Mouse (Mus musculus): ENCODE results near the gene Defb47.

The Defb47 gene

DNA sequence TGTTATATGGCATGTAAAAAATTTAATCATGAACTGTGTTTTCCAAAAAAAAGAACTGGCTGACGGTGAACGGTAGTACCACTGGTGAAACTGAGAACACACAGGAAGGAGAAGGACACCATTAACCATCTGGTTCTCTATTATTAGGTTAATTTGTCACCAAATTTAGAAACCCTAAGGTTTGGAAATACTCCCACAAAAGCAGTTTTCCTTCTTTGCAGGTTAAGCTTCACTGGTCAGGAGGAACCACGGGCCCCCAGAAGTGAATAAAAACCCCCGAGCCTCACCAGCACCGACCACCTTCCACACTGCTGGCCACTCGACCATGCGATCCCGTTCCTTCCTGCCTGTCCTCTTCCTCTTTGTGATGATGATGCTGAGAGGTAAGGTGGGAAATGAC is at the start of gene Defb47:
Gene Defb47, plus strand, starts transcription at position 301 of the 400 bp plus-strand sequence.
- no peak for DNase-seq (ENCODE audit: extremely low spot score)

DNA sequence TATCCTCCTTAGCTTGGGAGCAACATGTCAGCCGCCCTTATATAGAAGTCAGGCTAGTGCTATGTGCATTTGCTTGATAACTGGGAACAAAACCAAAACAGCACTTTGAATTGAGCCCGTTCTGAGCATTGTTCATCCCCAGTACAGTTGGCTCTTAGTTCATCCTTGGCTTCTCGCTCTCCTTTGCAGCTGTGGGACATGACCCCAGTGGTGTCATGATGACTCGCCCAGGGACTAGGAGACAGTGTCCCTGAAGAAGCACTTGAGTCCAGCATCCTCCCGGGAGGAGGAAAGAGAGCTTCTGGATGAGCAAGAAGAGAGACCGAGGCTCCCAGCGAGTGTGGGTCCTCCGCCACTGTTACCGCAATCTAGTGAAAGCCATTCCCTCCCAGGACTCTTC is 41.8 kb upstream of the Defb47 start:
- no peak for DNase-seq (ENCODE audit: extremely low spot score)

DNA sequence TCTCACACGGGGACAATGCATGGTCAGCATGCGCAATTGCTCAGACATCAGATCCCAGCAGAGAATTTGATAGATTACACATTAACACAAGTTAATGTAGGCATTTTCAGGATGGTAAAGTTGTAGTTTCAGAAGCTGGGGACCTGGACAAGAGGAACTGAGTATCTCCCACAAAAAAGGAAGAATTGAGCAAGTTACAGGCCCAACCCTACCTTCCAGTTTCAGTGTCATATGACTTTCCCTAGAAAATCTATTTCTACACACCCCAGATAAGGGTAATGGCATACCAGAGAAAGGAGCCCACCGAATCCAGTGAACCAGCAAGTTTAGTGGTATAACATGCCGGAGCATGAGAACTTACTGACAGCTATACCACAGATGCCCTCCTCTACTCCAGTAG is 34.2 kb upstream of the Defb47 start:
- DNase-seq (ENCODE audit: extremely low spot score) = no peak

DNA sequence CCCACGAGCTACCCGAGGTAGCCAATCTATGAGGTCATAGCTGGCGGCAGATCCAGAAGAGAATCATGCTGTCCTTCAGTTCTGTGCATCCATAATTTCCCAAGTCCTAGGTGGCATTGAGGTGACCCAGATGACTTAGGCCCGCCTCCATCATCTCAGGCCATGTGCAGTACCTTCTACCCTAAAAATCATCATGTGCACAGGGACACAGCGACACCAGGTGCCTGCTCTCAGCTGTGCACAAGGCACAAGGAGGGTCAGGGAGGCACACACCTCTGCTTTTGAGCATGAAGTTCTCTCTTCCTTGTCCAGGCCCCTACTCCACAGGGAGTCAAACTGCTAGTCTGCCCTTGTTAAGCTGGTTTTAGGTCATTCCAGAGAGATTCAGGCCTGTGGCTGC is 32.5 kb upstream of the Defb47 start:
- DNase-seq (ENCODE audit: extremely low spot score) = no peak

DNA sequence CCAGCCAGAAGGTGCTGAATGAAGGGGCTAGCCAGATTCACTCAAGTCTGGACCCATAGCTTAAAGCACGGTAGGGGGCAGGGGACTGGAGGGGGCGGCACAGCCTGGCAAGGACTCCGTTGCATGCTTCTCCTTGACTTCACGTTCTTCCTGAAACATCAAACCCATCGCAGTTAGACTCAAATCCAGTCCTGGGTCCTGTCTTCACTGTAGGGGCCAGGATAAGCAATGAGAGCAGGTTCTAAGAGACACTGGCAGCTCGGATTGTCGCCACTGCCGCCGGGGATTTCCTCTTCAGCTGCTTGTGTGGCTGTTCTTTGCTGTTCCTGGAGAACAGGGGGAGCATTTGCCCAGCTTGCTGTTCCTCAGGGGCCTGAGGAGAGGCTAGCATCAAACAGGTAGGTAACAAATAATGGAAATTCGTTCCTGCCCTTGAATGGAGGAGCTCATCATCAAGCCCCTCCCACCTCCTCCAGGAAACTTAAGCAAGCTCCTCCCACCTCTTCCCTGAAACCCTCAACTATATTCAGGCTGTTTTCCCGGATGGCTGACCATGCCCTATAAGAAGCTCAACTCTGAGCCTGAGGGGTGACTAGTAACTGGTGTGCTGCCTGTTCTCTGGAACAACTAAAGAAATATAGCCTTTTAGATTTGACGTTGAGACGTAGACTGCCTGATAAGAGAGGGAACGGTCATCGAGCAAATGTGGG is 31.9 kb upstream of the Defb47 start:
- peak; percentile 43 for DNase-seq (ENCODE audit: extremely low spot score)

DNA sequence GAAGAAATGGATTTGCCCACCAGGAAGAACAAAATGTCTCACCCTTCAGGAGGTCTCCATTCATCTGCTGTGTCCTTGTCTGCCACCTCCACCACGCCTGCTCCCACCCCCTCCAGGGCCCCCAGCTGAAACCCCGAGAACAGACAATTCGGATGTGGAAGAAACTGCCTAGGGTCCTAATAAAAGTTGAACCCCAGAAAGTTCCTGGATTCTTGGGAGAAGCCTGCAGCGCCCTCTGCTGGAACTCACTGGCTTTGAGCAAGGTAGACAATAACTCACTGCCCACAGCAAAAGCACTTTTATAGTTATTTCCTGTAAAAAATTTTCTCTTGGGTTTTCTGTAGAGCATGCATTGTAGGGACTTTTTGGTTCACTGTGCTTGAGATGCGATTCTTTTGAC is 22.8 kb upstream of the Defb47 start:
- DNase-seq (ENCODE audit: extremely low spot score) = peak; percentile 65

DNA sequence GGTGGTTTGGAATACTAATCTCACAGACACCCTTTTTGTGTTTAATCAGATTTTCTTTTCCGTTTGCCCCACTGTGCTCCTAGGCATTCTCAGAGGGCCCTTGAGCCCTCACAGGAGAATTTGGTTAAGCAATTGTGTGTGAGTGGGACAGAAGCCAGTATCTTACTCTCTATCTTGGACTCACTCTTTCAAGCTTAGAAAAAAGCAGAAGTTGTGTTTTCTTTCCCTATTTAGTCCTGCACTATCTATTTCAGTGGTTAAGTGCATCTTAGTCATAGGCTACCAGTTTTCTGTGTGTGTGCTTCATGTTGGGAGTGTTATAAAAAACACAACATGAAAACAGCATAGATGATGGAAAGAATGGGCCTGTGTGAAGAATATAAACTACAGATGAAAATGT is 18.1 kb upstream of the Defb47 start:
- no peak for DNase-seq (ENCODE audit: extremely low spot score)

DNA sequence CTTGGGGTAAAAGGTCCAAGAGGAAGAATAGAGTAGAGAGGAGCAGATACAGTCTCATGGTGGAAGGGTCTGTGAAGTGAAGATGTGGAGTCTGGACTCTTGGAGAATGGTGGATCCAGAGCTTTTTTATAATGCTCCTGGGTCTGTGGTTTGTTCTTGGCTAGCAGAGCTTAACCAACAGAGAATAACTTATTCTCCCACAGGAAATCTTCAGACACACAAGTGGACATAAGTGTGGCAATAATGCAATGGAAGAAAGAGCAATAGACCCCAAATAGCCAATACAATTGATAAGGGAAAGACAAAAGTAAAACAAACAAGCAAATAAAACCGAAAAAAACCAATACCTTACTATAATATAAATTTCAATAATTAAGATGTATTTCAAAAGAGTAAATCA is 13.5 kb upstream of the Defb47 start, which contains the start of gene Defb48:
Gene Defb48, minus strand, starts transcription at position 101 of the 400 bp plus-strand sequence.
- DNase-seq (ENCODE audit: extremely low spot score) = no peak

DNA sequence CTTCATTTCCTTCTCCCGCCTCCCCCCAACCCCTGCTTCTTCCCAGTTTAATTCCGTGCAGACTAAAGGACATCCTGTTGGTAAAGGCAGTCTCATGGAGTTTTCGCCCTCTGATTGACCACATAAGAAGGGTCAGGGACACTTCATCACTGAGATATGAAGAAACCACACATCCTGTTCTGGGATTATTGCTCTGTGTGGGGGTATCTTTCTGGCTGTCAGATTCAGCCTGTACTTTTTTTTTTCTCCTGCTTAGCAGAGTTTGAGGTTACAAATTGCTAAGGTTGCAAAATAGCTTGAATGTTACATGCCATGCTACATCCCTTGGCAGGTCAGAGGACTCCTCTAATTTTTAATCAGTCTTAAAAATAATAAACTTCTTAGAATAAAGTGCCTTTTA is 6.6 kb upstream of the Defb47 start:
- DNase-seq (ENCODE audit: extremely low spot score) = no peak

DNA sequence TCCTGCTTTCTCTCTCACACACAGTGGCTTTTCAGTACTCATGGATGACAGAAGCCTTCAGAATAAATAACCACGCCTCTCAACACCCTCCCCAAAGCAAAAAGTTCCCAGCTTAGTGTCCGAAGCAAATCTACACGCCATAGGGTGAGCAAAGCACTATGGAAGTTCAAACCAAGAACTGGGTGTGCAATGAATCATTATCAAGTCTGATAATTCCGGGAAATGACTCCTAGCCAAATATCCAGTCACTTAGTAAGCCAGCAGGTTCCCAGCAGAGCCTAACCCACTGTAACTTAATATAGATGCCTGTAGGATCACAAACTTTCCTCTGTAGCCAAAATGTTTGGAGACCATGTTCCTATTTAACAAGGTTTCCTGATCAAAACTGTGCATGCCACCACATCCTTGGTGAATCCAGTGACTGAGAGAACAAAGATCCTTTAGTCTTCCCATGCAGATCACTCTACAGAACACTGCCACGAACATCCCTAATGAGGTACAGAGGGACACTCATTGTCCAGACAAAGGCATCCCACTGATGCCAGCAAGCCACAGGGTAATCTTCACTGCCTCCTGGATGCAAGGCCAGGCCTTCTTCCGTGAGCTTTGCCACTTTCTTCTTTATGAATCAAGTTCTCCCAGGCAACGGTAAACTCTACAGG is 5.9 kb upstream of the Defb47 start:
- no peak for DNase-seq (ENCODE audit: extremely low spot score)

DNA sequence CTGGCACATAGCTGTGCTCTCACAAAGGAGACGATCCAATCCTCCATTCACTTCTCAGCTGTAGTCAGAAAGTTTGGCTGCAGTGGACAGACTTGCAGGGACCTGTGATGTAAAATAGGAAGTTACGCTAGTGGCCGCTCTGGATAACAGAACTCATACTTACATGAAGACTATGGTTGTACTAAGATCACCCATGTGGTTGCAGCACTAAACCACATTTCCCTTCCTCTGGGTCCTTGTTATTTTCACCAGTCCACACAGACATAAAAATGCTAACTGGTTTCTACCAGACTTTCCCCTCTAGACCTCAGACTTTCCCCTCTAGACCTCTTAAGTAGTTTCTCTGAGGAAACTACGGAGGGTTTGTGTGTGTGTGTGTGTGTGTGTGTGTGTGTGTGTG is 1.1 kb downstream of the Defb47 start:
- no peak for DNase-seq (ENCODE audit: extremely low spot score)

DNA sequence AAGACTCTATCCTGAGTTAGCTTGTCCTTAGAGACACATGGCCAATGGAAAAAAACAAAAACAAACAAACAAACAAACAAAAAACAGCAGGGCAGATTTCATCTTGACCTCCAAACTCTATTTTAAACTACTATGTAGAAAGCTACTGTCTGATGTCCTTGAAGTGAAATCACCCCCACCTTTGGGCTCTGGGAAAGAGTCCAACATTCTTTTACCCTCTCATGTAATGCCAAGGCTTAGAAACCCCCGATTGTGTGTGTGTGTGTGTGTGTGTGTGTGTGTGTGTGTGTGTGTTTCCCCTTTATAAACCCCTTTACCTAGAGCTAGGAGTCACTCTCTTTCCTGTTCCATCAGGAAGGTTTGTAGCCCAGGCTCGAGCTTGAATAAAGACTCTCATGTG is 4.7 kb downstream of the Defb47 start:
- DNase-seq (ENCODE audit: extremely low spot score) = no peak

DNA sequence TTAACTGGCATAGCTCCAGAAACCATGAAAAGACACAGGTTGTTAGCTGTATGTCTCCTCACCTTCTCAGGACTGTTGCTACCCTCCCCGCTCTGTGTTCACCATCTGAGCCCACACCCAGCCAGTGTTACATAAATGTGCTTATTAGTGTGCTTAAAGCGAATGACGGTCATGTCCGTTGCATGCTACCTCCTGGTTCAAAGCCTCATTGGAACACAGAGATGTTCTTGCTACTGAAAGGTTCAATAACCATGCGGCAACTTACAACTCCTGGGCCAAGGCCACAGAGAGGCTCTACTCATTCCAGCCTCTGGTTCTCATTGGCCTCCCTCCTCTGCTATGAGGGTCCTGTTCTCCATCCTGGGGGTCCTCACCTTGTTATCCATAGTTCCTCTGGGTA is 13.6 kb downstream of the Defb47 start, which contains the start of gene Defb43:
Gene Defb43, plus strand, starts transcription at position 301 of the 400 bp plus-strand sequence.
- no peak for DNase-seq (ENCODE audit: extremely low spot score)

DNA sequence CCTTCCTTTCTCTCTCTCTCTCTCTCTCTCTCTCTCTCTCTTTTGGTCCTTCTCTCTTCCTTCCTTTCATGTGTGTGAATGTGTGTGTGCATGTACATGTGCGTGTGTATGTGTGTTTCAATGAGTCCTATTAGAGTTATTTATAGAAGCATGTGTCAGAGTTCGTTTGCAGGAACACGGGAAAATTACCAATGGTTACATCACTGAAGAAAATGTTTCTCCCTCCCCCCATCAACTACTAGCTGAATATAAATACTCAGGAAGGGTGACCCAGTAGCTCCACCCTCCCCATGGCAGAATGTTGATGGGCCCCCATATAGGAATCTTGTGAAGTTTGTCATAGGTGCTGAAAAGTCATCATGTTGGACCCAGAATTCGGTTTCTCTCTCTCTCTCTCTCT is 15.2 kb downstream of the Defb47 start:
- no peak for DNase-seq (ENCODE audit: extremely low spot score)

DNA sequence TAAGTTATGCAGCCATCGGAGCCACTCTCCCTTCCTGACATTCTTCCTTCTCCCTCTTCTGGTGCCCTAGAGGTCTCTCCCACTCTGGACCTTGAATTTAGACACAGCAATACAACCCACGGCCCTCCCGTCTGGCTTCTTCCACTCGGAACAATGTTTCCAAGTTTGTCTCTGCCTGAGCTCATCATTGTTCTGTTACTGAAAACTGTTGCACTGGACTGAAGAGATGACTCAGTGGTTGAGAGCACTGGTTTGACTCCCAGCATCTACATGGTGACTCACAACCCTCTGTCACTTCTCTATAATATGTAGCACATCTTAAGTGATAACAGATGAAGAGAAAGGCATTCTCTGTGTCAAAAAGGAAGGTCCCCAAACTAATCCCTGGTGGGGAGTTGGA is 16.8 kb downstream of the Defb47 start:
- no peak for DNase-seq (ENCODE audit: extremely low spot score)

DNA sequence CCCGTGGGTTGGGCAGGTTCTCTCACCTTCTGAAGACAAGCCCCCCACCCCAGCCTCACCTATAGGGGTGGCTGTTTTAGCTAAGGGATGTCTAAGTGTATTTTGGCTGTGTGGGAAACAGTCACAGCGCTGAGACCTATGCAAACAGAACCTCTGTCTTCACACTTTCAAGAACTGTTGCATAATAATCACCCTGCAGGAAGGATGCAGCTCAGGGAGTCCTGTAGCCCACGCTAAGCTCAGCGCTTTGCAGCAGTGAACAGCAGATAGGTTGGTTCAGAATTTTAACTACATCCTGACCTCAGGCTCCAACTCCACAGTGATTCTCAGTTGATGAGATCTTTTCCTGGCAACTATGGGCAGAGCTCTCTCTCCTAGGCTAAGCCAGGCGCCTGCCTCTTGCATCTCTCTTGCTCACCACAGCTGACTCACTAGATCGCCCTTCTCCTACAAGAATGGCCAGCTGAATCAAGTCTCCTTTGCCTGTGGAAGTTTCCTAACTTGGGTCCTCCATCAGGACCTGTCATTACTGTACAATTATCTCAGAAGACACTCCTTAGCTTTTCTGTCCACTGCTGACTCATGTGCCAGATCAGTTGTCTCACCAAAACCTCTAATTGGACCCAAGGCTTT is 22.8 kb downstream of the Defb47 start:
- no peak for DNase-seq (ENCODE audit: extremely low spot score)

DNA sequence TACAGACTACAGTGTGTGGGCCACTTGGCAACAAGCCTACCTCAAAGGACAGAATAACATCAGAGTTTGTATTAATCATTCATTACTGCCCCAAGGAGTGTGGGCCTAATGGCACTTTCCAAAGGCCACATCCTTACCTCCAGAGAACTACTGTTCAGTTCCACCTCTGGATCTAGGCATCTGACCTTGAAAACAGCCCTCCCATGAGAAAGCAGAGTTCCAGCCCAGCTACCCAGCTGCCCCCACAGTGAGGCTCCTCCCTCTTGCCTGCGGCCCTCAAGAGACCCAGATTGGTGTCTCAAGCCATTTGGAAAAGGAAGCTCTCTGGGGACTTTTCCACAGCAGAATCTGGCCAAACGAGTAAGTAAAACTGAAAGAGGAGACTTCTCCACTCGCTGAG is 48.8 kb downstream of the Defb47 start, which contains the start of gene Defb42:
Gene Defb42, plus strand, starts transcription at position 301 of the 400 bp plus-strand sequence.
- no peak for DNase-seq (ENCODE audit: extremely low spot score)

DNA sequence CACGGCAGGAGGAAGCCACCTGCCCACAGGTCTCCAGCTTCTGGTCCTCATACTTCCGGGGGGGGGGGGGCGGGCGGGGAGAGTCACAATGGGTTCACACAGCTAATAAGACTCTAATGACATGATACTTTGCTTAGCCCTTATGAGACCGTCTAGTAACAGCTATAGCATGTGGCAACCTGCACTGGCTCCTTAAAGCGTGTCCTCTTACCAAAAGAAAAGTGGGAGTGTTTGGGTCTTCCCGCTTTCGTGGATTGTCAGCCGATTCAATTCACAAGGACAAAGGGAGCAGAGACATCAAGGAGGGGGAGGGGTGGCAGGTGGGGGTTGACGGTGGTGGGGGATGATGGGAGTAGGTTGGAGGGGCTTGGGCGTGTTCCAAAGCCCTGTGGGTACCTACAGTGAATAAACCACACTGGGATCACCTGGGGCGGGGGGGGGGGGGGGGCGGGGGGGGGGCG is 52.1 kb downstream of the Defb47 start, which contains the start of gene Defb30:
Gene Defb30, minus strand, starts transcription at position 51 of the 461 bp plus-strand sequence.
- DNase-seq (ENCODE audit: extremely low spot score) = no peak

All from embryo, embryonic 9.5 days (tissue).